Mouse (Mus musculus): ENCODE data around the gene Olfr1419. TPM values are rescaled to one million over a fixed set of nuclear protein-coding genes. Genes with fewer than 3 reads are reported as not detected.
A peak's percentile ranks its signal among the peaks of the same experiment; 100 is the strongest.

Olfr1419 gene
- polyA plus RNA-seq, 1 experiment from 2014 or later, result not detected

DNA sequence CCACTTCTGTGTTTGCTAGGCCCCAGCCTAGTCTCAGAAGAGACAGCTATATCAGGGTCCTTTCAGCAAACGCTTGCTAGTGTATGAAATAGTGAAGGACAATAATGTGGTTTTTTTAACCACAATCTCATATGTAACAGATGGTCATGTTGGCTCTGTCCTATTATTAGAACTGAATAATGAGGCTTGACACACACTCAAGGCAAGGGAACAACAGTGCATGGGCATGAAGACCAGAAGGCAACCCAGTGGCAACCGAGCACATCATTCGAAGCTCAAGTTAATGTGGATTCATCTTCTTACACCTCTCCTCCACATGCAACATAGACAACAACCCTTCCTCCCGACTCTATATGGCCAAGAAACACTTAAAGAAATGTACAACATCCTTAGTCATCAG, 28.6 kb downstream of the Olfr1419 start:
- no peaks in the 10 kb centered on the region for H3K9me3 ChIP-seq (ENCODE audit: low read depth, low read length)
- H3K27me3 ChIP-seq (ENCODE audit: insufficient read depth, low read length), result no peaks in the 10 kb centered on the region
- no peak overlapping the region for H3K4me3 ChIP-seq (ENCODE audit: low read depth, low read length)
- no peak for DNase-seq
- H3K36me3 ChIP-seq (ENCODE audit: insufficient read depth), result no peaks in the 10 kb centered on the region
- no peak for TF ChIP-seq CTCF (IDR thresholded peaks at IDR 0.05; ENCODE audit: low read depth)
- no peak for ATAC-seq (ENCODE audit: insufficient read depth)
- H3K4me2 ChIP-seq, result no peak overlapping the region
- 75% methylated on average over 4 of the region's 4 CpGs for WGBS
- H3K9ac ChIP-seq, result no peak overlapping the region
- H3K27ac ChIP-seq (ENCODE audit: low read depth), result no peak overlapping the region
- H3K4me1 ChIP-seq (ENCODE audit: insufficient read depth), result no peaks in the 10 kb centered on the region

DNA sequence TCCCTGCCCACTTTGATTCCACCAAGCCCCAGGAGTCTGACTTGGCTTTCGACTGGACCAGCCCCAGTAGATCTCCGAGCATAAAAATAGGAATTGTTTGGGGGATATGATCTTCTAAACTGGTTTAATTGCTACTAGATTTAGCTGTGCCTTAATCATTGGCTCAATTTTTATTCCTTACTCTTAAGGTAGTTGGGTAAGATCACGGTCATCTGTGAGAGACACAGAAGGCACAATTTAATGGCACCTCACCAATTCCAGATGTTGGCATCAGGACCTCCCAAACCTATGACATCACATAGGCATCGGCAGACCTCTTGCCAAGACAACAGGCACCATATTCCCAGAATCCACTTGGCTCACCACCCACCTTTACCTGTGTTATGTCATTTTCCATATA, 35.8 kb downstream of the Olfr1419 start, which contains the start of gene Olfr1417:
TSS of gene Olfr1417 (minus strand) at position 101 of the 400 bp plus-strand sequence.
- H3K9ac ChIP-seq, result no peak within 1 kb of the TSS
- DNase-seq (no peak), ATAC-seq (ENCODE audit: insufficient read depth) (no peak)
- H3K27me3 ChIP-seq (ENCODE audit: insufficient read depth, low read length), result no peaks in the 10 kb centered on the region
- no peak within 1 kb of the TSS for H3K27ac ChIP-seq (ENCODE audit: low read depth)
- no peak within 1 kb of the TSS for H3K4me2 ChIP-seq
- TF ChIP-seq CTCF (IDR thresholded peaks at IDR 0.05; ENCODE audit: low read depth), result no peak
- no peak within 1 kb of the TSS for H3K4me3 ChIP-seq (ENCODE audit: low read depth, low read length)
- no peaks in the 10 kb centered on the region for H3K4me1 ChIP-seq (ENCODE audit: insufficient read depth)
- 83% methylated on average over 4 of the region's 4 CpGs for whole genome bisulfite sequencing
- no peaks in the 10 kb centered on the region for H3K36me3 ChIP-seq (ENCODE audit: insufficient read depth)
- no peaks in the 10 kb centered on the region for H3K9me3 ChIP-seq (ENCODE audit: low read depth, low read length)

DNA sequence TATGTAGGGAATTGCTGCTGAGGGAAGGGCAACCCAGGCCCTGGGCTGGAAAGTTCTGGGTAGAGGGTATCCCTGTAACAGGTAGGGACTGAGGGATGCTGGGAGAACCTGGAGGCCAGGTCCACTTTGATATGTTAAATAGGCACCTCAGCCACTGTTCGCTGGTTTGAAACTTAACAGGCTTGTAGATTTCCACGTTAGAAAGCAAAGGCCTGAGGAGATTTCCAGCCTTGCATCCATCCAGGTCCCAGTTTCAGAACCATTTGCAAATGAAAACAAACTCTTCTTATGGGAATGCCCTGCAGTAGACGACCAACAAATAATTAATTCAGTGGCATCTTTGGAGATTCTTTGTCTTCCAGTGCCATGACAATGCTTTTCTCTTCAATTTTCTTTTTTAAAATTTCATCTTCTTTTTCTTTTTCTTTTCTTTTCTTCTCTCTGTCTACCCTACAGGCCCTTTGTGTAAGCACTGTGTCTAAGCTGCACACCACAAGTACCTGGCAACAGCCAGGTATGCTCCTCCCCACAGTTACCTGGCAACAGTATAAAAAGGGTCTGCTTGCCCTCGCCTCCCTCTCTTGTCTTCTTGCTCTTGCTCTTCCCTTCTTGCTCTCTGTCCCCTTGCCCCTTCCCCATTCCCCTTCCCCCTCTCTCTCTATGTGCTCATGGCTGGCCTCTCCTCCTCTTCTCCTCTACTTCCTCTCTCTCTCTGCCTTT, 51.4 kb downstream of the Olfr1419 start:
- Histone ChIP-seq H3K4me1 (ENCODE audit: insufficient read depth) (no peaks in the 10 kb centered on the region), H3K27ac (ENCODE audit: low read depth) (no peak overlapping the region), H3K27me3 (ENCODE audit: insufficient read depth, low read length) (peaks cover 4% of the 10 kb centered on the region; the same call in 1 of the 2 replicates), H3K36me3 (ENCODE audit: insufficient read depth) (no peaks in the 10 kb centered on the region), H3K9me3 (ENCODE audit: low read depth, low read length) (no peaks in the 10 kb centered on the region), H3K4me2 (no peak overlapping the region), H3K4me3 (ENCODE audit: low read depth, low read length) (no peak overlapping the region), H3K9ac (no peak overlapping the region)
- ATAC-seq (ENCODE audit: insufficient read depth) (no peak), DNase-seq (no peak)
- WGBS, result 37% methylated on average over 4 of the region's 4 CpGs
- no peak for TF ChIP-seq CTCF (IDR thresholded peaks at IDR 0.05; ENCODE audit: low read depth)

DNA sequence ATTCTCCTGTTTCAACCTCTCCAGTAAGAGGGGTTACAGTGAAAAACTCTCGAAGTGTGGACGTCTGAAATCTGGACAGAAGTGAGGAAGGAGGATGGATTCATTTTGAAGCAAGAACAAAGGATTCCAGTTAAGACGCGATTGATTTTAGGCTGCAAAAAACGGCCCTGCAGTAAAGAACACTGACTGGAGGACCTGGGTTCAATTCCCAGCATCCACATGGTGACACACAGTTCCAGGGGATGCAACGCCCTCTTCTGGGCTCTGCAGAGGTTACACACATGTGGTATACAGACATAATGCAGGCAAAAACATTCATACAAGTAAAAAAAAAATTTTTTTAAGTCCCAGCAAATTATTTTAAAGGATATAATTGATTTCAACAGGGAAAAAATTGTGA, 54.7 kb downstream of the Olfr1419 start:
- no peak overlapping the region for H3K27ac ChIP-seq (ENCODE audit: low read depth)
- TF ChIP-seq CTCF (IDR thresholded peaks at IDR 0.05; ENCODE audit: low read depth), result no peak
- H3K4me3 ChIP-seq (ENCODE audit: low read depth, low read length), result peak overlapping the region; percentile 70; the same call in 1 of the 2 replicates
- peaks cover 12% of the 10 kb centered on the region for H3K27me3 ChIP-seq (ENCODE audit: insufficient read depth, low read length)
- 26% methylated on average over 6 of the region's 6 CpGs for WGBS
- H3K9me3 ChIP-seq (ENCODE audit: low read depth, low read length), result no peaks in the 10 kb centered on the region
- peak overlapping the region; percentile 88 for H3K4me2 ChIP-seq
- 0 out of 2 replicates have a peak, but pooled peaks cover 3% of the 10 kb centered on the region for H3K4me1 ChIP-seq (ENCODE audit: insufficient read depth)
- peak overlapping the region; percentile 67; the same call in 1 of the 2 replicates for H3K9ac ChIP-seq
- ATAC-seq (ENCODE audit: insufficient read depth) (no peak), DNase-seq (no peak)
- no peaks in the 10 kb centered on the region for H3K36me3 ChIP-seq (ENCODE audit: insufficient read depth)

DNA sequence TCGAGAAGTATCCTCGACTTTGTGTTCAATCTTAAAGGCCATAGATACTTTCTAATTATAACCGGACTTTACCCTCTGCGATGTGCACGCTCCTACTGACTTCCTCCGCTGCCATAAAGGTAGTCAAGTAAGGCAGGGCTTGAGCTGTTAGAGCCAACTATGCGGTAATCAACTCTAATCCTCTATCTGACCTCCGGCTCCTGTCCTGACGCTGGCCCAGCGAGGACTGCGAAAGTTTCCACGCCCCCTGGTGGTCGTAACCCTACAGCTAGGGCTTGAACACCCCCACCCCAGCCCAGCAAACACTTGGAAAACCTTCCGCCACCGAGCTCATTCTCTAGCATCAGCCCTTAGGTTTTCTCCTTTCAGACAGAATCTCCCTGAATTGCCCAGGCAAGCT, 55.1 kb downstream of the Olfr1419 start:
- peak; percentile 95 for DNase-seq
- peak; percentile 80 for ATAC-seq (ENCODE audit: insufficient read depth)
- H3K36me3 ChIP-seq (ENCODE audit: insufficient read depth), result no peaks in the 10 kb centered on the region
- H3K4me3 ChIP-seq (ENCODE audit: low read depth, low read length), result peak overlapping the region; percentile 70
- H3K9ac ChIP-seq, result peak overlapping the region; percentile 67; the same call in 1 of the 2 replicates
- under 1% methylated on average over 15 of the region's 15 CpGs for WGBS
- peak overlapping the region; percentile 88 for H3K4me2 ChIP-seq
- H3K4me1 ChIP-seq (ENCODE audit: insufficient read depth), result 0 out of 2 replicates have a peak, but pooled peaks cover 3% of the 10 kb centered on the region
- TF ChIP-seq CTCF (IDR thresholded peaks at IDR 0.05; ENCODE audit: low read depth), result peak; percentile 79
- peaks cover 12% of the 10 kb centered on the region for H3K27me3 ChIP-seq (ENCODE audit: insufficient read depth, low read length)
- no peaks in the 10 kb centered on the region for H3K9me3 ChIP-seq (ENCODE audit: low read depth, low read length)
- no peak overlapping the region for H3K27ac ChIP-seq (ENCODE audit: low read depth)

DNA sequence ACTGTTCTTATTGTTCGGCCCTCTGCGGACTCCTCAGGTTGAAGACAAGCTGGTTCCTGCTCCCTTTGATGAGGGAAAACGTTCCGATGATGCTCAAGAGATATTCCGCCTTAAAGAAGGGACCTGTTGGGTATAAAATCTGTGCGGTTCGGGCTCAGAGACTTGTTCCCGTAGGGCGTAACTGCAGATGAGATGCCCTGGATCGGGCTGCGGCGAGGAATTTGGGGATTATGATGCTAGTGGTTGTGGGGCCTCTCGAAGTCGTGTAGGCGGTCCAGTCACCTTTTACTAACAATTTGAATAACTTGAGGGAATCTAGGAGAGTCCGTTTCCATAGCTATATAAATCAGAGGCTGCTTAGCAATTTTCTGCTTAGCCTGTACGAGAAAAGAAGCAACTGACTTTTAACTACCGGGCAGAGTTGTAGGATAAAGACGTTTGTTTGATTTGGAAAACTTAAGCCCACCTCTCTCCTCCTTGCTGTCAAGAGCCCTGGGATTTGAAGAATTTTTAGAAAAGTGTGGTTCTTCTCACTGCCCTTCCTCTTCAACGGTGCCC, 55.7 kb downstream of the Olfr1419 start, which contains the start of gene Stx3:
TSS of gene Stx3 (minus strand) at position 261 of the 558 bp plus-strand sequence.
- peaks cover 12% of the 10 kb centered on the region for H3K27me3 ChIP-seq (ENCODE audit: insufficient read depth, low read length)
- peak within 1 kb of the TSS; percentile 36; the same call in 1 of the 2 replicates for H3K27ac ChIP-seq (ENCODE audit: low read depth)
- H3K36me3 ChIP-seq (ENCODE audit: insufficient read depth), result no peaks in the 10 kb centered on the region
- 0 out of 2 replicates have a peak, but pooled peaks cover 3% of the 10 kb centered on the region for H3K4me1 ChIP-seq (ENCODE audit: insufficient read depth)
- peak within 1 kb of the TSS; percentile 70 for H3K4me3 ChIP-seq (ENCODE audit: low read depth, low read length)
- H3K9ac ChIP-seq, result peak within 1 kb of the TSS; percentile 67
- H3K9me3 ChIP-seq (ENCODE audit: low read depth, low read length), result no peaks in the 10 kb centered on the region
- WGBS, result 1% methylated on average over 20 of the region's 20 CpGs
- no peak for ATAC-seq (ENCODE audit: insufficient read depth)
- peak within 1 kb of the TSS; percentile 88 for H3K4me2 ChIP-seq
- no peak for TF ChIP-seq CTCF (IDR thresholded peaks at IDR 0.05; ENCODE audit: low read depth)
- peak; percentile 39 for DNase-seq

Small RNA genes within 50 kb of the gene (microRNA-seq; reads per million reads assigned to microRNA genes)
- 4.8 reads per million, percentile 17 among the genes with 10 or more reads in this experiment for gene Mir6994 (ENCODE audit: borderline number of aligned reads)

Other genes with a start within 250 kb of the Olfr1419 start
- gene Ms4a3, start 234.3 kb downstream of the Olfr1419 start, polyA plus RNA-seq (2014; fragmentation: Nextera tagmentation; extraction: Ambion mirVana), result not detected in 2 replicates
- gene Oosp2, start 214.5 kb downstream of the Olfr1419 start, polyA plus RNA-seq (2014; fragmentation: Nextera tagmentation; extraction: Ambion mirVana), result not detected in 2 replicates
- gene Oosp1, start 184.0 kb downstream of the Olfr1419 start, polyA plus RNA-seq (2014; fragmentation: Nextera tagmentation; extraction: Ambion mirVana), result not detected in 2 replicates
- gene Oosp3, start 178.1 kb downstream of the Olfr1419 start, polyA plus RNA-seq (2014; fragmentation: Nextera tagmentation; extraction: Ambion mirVana), result not detected in 2 replicates
- gene Gif, start 127.6 kb downstream of the Olfr1419 start, polyA plus RNA-seq (2014; fragmentation: Nextera tagmentation; extraction: Ambion mirVana), result 0.28 and 0.46 TPM in 2 replicates
- gene Mrpl16, start 104.7 kb downstream of the Olfr1419 start, polyA plus RNA-seq (2014; fragmentation: Nextera tagmentation; extraction: Ambion mirVana), result 51.0 and 56.9 TPM in 2 replicates
- 17.2 and 19.1 TPM in 2 replicates for gene Stx3, start 55.7 kb downstream of the Olfr1419 start, polyA plus RNA-seq (2014; fragmentation: Nextera tagmentation; extraction: Ambion mirVana)
- not detected in 2 replicates for gene Olfr1417, start 35.9 kb downstream of the Olfr1419 start, polyA plus RNA-seq (2014; fragmentation: Nextera tagmentation; extraction: Ambion mirVana)
- gene Olfr1418, start 14.0 kb downstream of the Olfr1419 start, polyA plus RNA-seq (2014; fragmentation: Nextera tagmentation; extraction: Ambion mirVana), result not detected in 2 replicates
- 0.05 TPM in 1 of 2 replicates, not detected in the other for gene Olfr1420, start 11.5 kb upstream of the Olfr1419 start, polyA plus RNA-seq (2014; fragmentation: Nextera tagmentation; extraction: Ambion mirVana)
- 25.9 TPM in 2 replicates for gene Patl1, start 37.3 kb upstream of the Olfr1419 start, polyA plus RNA-seq (2014; fragmentation: Nextera tagmentation; extraction: Ambion mirVana)
- 7.4 and 7.5 TPM in 2 replicates for gene Osbp, start 90.8 kb upstream of the Olfr1419 start, polyA plus RNA-seq (2014; fragmentation: Nextera tagmentation; extraction: Ambion mirVana)
- gene Olfr1423, start 166.2 kb upstream of the Olfr1419 start, polyA plus RNA-seq (2014; fragmentation: Nextera tagmentation; extraction: Ambion mirVana), result not detected in 2 replicates
- not detected in 2 replicates for gene Olfr1424, start 187.6 kb upstream of the Olfr1419 start, polyA plus RNA-seq (2014; fragmentation: Nextera tagmentation; extraction: Ambion mirVana)
- gene Olfr1425, start 202.6 kb upstream of the Olfr1419 start, polyA plus RNA-seq (2014; fragmentation: Nextera tagmentation; extraction: Ambion mirVana), result not detected in 2 replicates
- not detected in 2 replicates for gene Olfr1426, start 216.9 kb upstream of the Olfr1419 start, polyA plus RNA-seq (2014; fragmentation: Nextera tagmentation; extraction: Ambion mirVana)
- not detected in 2 replicates for gene Olfr1427, start 228.2 kb upstream of the Olfr1419 start, polyA plus RNA-seq (2014; fragmentation: Nextera tagmentation; extraction: Ambion mirVana)
- gene Olfr1428, start 240.8 kb upstream of the Olfr1419 start, polyA plus RNA-seq (2014; fragmentation: Nextera tagmentation; extraction: Ambion mirVana), result not detected in 2 replicates
- not detected in 2 replicates for gene Olfr76, start 248.1 kb upstream of the Olfr1419 start, polyA plus RNA-seq (2014; fragmentation: Nextera tagmentation; extraction: Ambion mirVana)

Measured in lung, embryonic 14.5 days (tissue).